14 mouse cellular contexts compared by ENCODE assay signal in the genomic region with DNA sequence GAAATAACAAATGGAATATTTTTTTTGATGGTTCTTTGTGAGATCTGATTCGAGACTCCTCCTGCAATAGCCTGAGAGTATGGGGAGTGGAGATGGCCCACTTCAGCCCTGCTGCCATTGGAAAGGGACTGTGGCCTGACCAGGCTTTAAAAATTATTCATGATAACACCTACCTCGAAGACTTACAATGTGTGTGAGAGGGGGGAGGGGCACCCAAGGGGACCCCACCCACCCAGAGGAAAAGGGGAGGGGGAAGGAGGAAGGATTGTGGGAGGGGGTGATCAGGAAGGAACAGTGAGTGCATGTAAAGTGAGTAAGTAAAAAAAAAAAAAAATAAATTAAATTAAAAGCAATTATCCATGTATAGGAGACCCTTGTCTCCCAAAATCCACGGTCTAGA.
"Had no signal": no experiment of that assay in that cellular context is flagged by ENCODE, and none has a peak within 500 bp of the region (broad histone marks: within the 10 kb centered on the region; RNA-seq: fewer than 3 reads in every experiment).

No protein-coding gene starts in this region.

- H3K4me3 ChIP-seq: intestine, embryonic 15.5 days; limb, embryonic 10.5 days; lung, embryonic 15.5 days; neural tube, embryonic 12.5 days had no signal

- H3K4me1 ChIP-seq: intestine, embryonic 15.5 days; lung, embryonic 15.5 days; neural tube, embryonic 12.5 days had no signal

- H3K27ac ChIP-seq: hindbrain, postnatal 0 days; intestine, embryonic 15.5 days; limb, embryonic 10.5 days; lung, embryonic 15.5 days; macrophage; neural tube, embryonic 12.5 days had no signal

- H3K9ac ChIP-seq: intestine, embryonic 15.5 days; lung, embryonic 15.5 days; neural tube, embryonic 12.5 days had no signal

- H3K4me2 ChIP-seq: intestine, embryonic 15.5 days; lung, embryonic 15.5 days; neural tube, embryonic 12.5 days had no signal

- DNase-seq: kidney, adult 18-20 months; kidney, postnatal 10 days; kidney, postnatal 4 days; lung, postnatal 14 days; midbrain, embryonic 14.5 days; spleen, adult 18-20 months; thymus, adult 18-20 months; thymus, postnatal 25 days had no signal

- H3K27me3 ChIP-seq: intestine, embryonic 15.5 days; lung, embryonic 15.5 days; neural tube, embryonic 12.5 days had no signal

- ATAC-seq: hindbrain, postnatal 0 days; intestine, embryonic 15.5 days had no signal

- H3K36me3 ChIP-seq: intestine, embryonic 15.5 days; limb, embryonic 10.5 days; lung, embryonic 15.5 days; neural tube, embryonic 12.5 days had no signal

- H3K9me3 ChIP-seq: intestine, embryonic 15.5 days; limb, embryonic 10.5 days; lung, embryonic 15.5 days; neural tube, embryonic 12.5 days had no signal
